Mouse (Mus musculus): ENCODE measurements around the gene Galnt17. TPM values are rescaled to one million over a fixed set of nuclear protein-coding genes. Genes with fewer than 3 reads are reported as not detected.

The Galnt17 gene
- polyA plus RNA-seq, 1 experiment = 0.73 TPM

DNA sequence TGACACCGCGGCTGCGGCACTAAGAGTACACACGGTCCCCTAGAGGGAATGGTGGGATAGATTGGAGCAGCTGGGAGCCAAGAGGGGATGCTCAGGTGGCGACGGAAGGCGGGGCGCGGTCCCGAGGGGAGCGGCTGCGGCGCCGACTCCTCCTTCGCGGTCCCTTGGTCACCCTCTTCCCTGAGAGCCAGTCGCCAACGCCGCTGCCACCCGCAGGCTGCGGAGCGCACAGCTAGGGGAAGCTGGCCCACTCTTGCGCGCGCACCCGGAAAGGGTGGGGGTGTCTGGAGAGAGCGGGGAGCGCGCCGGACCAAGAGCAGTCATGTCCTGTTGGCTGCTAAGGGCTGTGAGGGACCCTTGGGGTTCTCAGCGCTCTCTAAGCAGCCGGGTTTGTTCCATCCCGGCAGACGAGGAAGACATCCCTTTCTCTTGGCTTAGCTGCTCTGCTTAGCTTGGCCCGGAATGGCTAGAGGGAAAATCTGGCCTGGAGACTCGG, 593 bp downstream of the Galnt17 start:
- Histone ChIP-seq H3K27ac (ENCODE audit: insufficient read depth, low read length) (no peak overlapping the region), H3K4me1 (ENCODE audit: control insufficient read depth, insufficient read depth, low read length) (no peaks in the 10 kb centered on the region), H3K36me3 (ENCODE audit: control insufficient read depth, insufficient read depth, low read length, poor library complexity, severe bottlenecking) (no peaks in the 10 kb centered on the region), H3K27me3 (ENCODE audit: control insufficient read depth, insufficient read depth, low read length, poor library complexity, severe bottlenecking) (peaks cover 7% of the 10 kb centered on the region; the same call in 1 of the 2 replicates), H3K4me3 (ENCODE audit: low read depth, low read length) (peak overlapping the region; percentile 54), H3K9me3 (replicated peaks; ENCODE audit: control insufficient read depth, insufficient read depth, low read length, poor library complexity, severe bottlenecking) (no peaks in the 10 kb centered on the region), H3K9ac (ENCODE audit: low read depth, poor library complexity, severe bottlenecking) (peak overlapping the region; percentile 11; the same call in 1 of the 2 replicates)
- TF ChIP-seq EP300 (IDR thresholded peaks at IDR 0.05; ENCODE audit: insufficient read depth, low read depth, low read length) (no peak), POLR2A (IDR thresholded peaks at IDR 0.05; ENCODE audit: insufficient read depth, low read length) (no peak), CTCF (IDR thresholded peaks at IDR 0.05; ENCODE audit: low read depth, low read length) (no peak)

DNA sequence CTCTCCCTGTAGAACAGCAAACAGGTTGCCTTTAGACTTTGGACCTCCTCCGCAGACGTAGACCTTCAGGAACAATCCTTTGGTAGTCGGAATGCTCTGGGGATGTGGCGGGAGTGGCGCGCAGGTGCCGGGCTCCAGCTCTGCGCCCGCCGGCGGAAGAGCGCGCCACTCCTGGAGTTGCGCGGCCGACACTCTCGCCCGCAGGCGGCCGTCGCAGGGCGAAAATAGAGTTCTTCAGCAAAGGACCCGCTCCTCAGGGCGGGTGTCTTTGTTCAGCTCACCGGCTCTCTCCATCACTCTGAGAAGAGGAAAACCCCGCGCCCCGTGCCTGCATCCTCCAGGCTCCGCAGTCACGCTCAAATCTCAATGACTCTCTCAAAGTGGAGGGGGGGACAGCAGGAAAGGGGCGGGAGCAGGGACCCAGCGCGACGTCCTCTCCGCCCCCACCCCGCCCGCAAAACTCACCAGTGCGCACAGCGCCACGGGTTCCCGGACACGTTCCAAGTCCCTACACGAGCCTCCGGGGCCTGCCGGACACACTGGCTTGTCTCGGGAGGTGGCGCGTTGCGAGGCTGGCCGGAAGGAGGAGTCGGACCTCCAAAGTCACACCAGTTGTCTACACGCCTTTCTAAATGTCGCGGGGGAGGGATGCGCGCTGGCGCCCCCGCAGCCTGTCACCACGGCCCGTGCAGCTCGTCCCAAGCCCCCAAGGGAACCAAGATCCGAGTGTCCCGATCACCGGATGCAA, 1.2 kb downstream of the Galnt17 start:
- Histone ChIP-seq H3K4me3 (ENCODE audit: low read depth, low read length) (peak overlapping the region; percentile 54), H3K4me1 (ENCODE audit: control insufficient read depth, insufficient read depth, low read length) (no peaks in the 10 kb centered on the region), H3K36me3 (ENCODE audit: control insufficient read depth, insufficient read depth, low read length, poor library complexity, severe bottlenecking) (no peaks in the 10 kb centered on the region), H3K9me3 (replicated peaks; ENCODE audit: control insufficient read depth, insufficient read depth, low read length, poor library complexity, severe bottlenecking) (no peaks in the 10 kb centered on the region), H3K9ac (ENCODE audit: low read depth, poor library complexity, severe bottlenecking) (peak overlapping the region; percentile 11), H3K27ac (ENCODE audit: insufficient read depth, low read length) (no peak overlapping the region), H3K27me3 (ENCODE audit: control insufficient read depth, insufficient read depth, low read length, poor library complexity, severe bottlenecking) (peaks cover 7% of the 10 kb centered on the region; the same call in 1 of the 2 replicates)
- no peak for TF ChIP-seq CTCF (IDR thresholded peaks at IDR 0.05; ENCODE audit: low read depth, low read length)
- no peak for TF ChIP-seq POLR2A (IDR thresholded peaks at IDR 0.05; ENCODE audit: insufficient read depth, low read length)
- TF ChIP-seq EP300 (IDR thresholded peaks at IDR 0.05; ENCODE audit: insufficient read depth, low read depth, low read length) = no peak

DNA sequence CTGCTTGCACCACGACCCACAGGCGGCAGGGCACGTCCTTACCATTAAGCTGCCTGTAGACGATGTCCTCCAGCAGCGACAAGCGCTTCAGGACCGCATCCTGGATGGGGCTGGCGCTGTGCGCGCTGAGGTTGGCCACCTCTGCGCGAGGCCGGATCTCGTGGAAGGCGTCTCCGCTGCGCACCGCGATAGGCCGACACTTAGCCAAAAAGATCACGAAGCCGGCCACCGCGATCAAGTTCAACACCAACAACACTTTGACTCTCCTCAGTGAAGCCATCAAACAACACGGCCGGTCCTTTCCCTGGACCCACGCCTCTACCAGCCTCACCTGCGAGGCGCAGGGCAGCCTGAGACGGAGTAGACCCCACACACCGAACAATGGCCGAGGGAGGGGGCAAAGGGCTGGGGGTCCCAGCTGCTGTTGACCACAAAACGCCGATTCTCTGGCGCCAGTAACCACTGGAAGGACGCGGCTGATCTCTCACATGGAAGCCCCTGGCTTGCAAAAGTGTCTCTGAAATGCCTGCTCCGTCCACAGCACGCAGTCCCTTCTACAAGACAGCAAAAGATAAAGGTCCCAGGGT, 1.9 kb downstream of the Galnt17 start:
- no peaks in the 10 kb centered on the region for H3K9me3 ChIP-seq (replicated peaks; ENCODE audit: control insufficient read depth, insufficient read depth, low read length, poor library complexity, severe bottlenecking)
- peaks cover 7% of the 10 kb centered on the region; the same call in 1 of the 2 replicates for H3K27me3 ChIP-seq (ENCODE audit: control insufficient read depth, insufficient read depth, low read length, poor library complexity, severe bottlenecking)
- no peaks in the 10 kb centered on the region for H3K36me3 ChIP-seq (ENCODE audit: control insufficient read depth, insufficient read depth, low read length, poor library complexity, severe bottlenecking)
- no peak overlapping the region for H3K27ac ChIP-seq (ENCODE audit: insufficient read depth, low read length)
- H3K4me3 ChIP-seq (ENCODE audit: low read depth, low read length) = peak overlapping the region; percentile 54
- peak overlapping the region; percentile 11; the same call in 1 of the 2 replicates for H3K9ac ChIP-seq (ENCODE audit: low read depth, poor library complexity, severe bottlenecking)
- H3K4me1 ChIP-seq (ENCODE audit: control insufficient read depth, insufficient read depth, low read length) = no peaks in the 10 kb centered on the region
- TF ChIP-seq CTCF (IDR thresholded peaks at IDR 0.05; ENCODE audit: low read depth, low read length) = no peak
- TF ChIP-seq POLR2A (IDR thresholded peaks at IDR 0.05; ENCODE audit: insufficient read depth, low read length) = no peak
- no peak for TF ChIP-seq EP300 (IDR thresholded peaks at IDR 0.05; ENCODE audit: insufficient read depth, low read depth, low read length)

DNA sequence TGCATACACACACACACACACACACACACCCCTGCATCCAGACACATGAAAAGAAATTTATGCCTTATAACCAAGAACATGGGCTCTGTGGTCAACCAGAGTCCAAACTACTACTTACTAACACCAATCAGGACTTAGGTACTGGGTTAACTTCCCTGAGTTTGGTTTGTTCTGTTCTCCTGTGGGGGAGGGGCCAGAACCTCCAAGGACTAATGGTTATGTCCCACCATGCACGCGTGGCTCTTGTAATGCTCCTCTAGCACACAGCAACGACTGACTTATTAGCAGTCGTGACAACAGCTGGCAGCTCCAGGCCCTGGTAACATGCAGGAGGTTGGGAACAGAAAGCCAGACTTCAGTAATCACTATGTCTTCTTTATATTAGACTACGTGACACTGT, 3.1 kb downstream of the Galnt17 start:
- H3K4me1 ChIP-seq (ENCODE audit: control insufficient read depth, insufficient read depth, low read length) = no peaks in the 10 kb centered on the region
- H3K27me3 ChIP-seq (ENCODE audit: control insufficient read depth, insufficient read depth, low read length, poor library complexity, severe bottlenecking) = peaks cover 7% of the 10 kb centered on the region; the same call in 1 of the 2 replicates
- TF ChIP-seq CTCF (IDR thresholded peaks at IDR 0.05; ENCODE audit: low read depth, low read length) (no peak), EP300 (IDR thresholded peaks at IDR 0.05; ENCODE audit: insufficient read depth, low read depth, low read length) (no peak), POLR2A (IDR thresholded peaks at IDR 0.05; ENCODE audit: insufficient read depth, low read length) (no peak)

DNA sequence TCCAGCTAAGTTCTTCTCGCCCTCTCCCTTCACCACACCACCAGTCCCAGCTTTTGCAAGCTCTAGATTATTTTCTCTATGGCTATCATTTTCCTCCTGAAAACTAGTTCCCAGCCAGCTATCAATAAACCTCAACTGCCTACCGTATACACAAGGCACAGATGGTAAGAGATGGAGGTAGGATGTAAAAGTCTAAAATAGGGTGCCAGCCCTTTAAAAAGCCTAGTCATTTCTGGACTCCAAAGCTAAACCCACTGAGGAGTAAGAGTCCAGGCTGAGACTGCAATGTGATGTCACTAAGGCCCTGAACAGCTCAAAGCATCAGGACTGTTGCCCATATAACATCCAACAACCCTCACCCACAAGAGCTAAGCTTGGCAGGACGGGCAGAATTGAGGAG, 6.8 kb downstream of the Galnt17 start:
- no peak overlapping the region for H3K9ac ChIP-seq (ENCODE audit: low read depth, poor library complexity, severe bottlenecking)
- H3K27ac ChIP-seq (ENCODE audit: insufficient read depth, low read length) = no peak overlapping the region
- H3K4me3 ChIP-seq (ENCODE audit: low read depth, low read length) = no peak overlapping the region
- H3K36me3 ChIP-seq (ENCODE audit: control insufficient read depth, insufficient read depth, low read length, poor library complexity, severe bottlenecking) = no peaks in the 10 kb centered on the region
- H3K27me3 ChIP-seq (ENCODE audit: control insufficient read depth, insufficient read depth, low read length, poor library complexity, severe bottlenecking) = peaks cover 6% of the 10 kb centered on the region; the same call in 1 of the 2 replicates
- TF ChIP-seq POLR2A (IDR thresholded peaks at IDR 0.05; ENCODE audit: insufficient read depth, low read length) (no peak), CTCF (IDR thresholded peaks at IDR 0.05; ENCODE audit: low read depth, low read length) (no peak), EP300 (IDR thresholded peaks at IDR 0.05; ENCODE audit: insufficient read depth, low read depth, low read length) (no peak)
- no peaks in the 10 kb centered on the region for H3K4me1 ChIP-seq (ENCODE audit: control insufficient read depth, insufficient read depth, low read length)
- no peaks in the 10 kb centered on the region for H3K9me3 ChIP-seq (replicated peaks; ENCODE audit: control insufficient read depth, insufficient read depth, low read length, poor library complexity, severe bottlenecking)

More for the DNA sequence above, 3.1 kb downstream of the Galnt17 start:
- Histone ChIP-seq H3K27ac (ENCODE audit: insufficient read depth, low read length) (no peak overlapping the region), H3K4me3 (ENCODE audit: low read depth, low read length) (no peak overlapping the region), H3K9ac (ENCODE audit: low read depth, poor library complexity, severe bottlenecking) (no peak overlapping the region), H3K9me3 (replicated peaks; ENCODE audit: control insufficient read depth, insufficient read depth, low read length, poor library complexity, severe bottlenecking) (no peaks in the 10 kb centered on the region), H3K36me3 (ENCODE audit: control insufficient read depth, insufficient read depth, low read length, poor library complexity, severe bottlenecking) (no peaks in the 10 kb centered on the region)
